Mouse (Mus musculus) ZHBTc4 (cell line): ENCODE measurements at regions not wholly inside any gene's neighbourhood (a gene's known extent, or its start where the extent isn't known, plus 50 kb on each side); places are given as distances from the start of the nearest gene placed in this dataset.

Experiments used
- DNase-seq: peaks from one replicate; pipeline ENCODE4 v3.0.0-alpha.2; 2011; ENCODE audit warnings: low read depth, low spot score

DNA sequence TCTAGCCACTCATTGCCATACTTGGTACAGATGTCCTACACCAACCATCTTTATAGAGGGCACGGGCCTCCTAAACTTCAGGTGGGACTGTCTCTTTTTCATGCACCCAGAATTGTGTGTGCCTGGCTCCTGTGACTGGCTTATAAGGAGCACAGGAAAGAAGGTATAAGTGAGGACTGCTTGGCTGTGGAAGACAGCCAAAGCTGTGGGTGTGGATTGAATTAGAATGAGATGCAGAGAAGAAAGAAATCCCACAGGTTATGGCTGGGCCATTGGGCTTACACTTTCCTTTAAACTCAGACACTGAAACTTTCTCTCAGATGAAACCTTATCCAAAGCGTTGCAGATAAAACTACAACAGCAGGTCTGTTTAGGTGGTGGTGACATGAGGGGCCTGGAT, 239.5 kb upstream of the Fam160b2 start:
- DNase-seq: no peak

GRCm38 (mm10) chr14:70837528-70837927, 237.9 kb upstream of the Fam160b2 start:
- DNase-seq: no peak

DNA sequence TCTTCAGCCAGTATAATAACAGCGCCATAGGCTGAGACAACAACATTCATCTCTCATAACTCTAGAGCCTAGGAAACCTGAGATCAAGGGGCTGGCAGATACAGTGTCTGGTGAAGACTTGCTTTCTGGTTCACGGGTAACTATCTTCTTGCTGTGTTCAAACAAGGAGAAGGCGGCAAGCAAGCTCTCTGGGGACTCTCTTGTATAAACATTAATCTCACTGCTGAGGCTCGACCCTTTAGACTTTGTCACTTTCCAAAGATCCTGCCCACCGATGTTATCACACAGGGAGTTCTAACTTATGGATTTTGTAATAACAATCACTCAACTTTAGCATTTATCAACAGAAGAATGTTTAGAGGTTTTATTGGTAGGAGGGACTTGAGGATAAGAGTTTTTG, 233.6 kb upstream of the Fam160b2 start:
- DNase-seq: no peak

GRCm38 (mm10) chr14:70832462-70833212, 233.0 kb upstream of the Fam160b2 start:
- DNase-seq: peak; percentile 19

DNA sequence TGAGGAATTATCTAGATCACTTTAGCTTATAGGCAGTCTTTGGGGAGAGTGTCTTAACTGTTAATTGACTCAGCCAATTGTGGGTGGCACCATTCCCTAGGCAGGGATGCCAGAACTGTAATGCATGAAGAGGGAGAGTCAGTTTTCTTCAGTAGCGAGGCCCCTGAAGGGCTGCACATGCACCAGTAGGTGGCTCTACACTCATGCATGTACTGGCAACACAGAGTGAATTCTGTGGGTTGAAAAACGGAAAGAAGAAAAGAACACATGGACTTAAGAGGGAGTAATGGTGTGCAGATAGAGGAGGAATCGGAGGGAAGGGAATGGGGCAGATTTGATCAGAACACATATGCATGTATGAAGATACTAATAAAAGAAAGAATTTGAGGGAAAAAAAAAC, 232.4 kb upstream of the Fam160b2 start:
- no peak for DNase-seq
